Mouse (Mus musculus) cerebellum, adult 8-10 months (tissue): ENCODE results near the gene Phldb1.

ENCODE experiments used
- DNase-seq: peaks from one replicate; pipeline ENCODE4 v3.0.0; 2022

Phldb1 gene

GRCm38 (mm10) chr9:44708429-44708765 lies 26.6 kb downstream of the Phldb1 start:
- no peak for DNase-seq

DNA sequence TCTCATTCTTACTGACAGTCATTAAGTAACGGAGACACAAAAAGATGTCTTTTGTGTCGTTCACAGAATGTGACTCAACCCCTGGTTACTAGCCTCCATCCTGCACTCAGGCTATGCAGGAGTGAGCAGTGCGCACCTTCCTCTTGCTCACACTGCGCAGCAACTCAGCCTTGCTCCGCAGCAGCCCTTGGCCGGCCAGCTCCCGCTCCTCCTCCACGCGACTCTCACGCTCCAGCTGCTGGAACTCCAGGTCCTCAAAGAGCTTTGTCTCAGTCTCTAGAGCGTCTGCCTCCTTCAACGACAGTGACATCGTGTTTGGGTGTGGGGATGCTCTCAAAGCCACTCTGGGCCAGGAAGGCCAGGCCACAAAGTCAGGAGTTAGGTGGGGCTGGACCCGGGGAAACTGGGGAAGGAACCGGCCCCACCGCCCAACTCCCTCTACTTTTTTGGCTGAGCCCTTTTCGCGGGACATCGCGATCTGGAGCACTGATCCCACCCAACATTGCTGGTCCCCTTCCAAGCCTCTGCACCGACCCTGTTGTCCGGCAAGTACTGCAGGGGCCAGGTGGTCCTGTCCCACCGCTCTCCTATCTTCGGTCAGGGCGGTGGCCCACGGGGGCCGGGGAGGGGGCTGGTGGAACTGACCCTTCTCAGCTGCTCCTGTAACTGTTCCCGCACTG lies 27.1 kb downstream of the Phldb1 start:
- DNase-seq, result no peak

GRCm38 (mm10) chr9:44699730-44700129 lies 35.3 kb downstream of the Phldb1 start:
- no peak for DNase-seq

GRCm38 (mm10) chr9:44699196-44699595 lies 35.8 kb downstream of the Phldb1 start:
- no peak for DNase-seq

DNA sequence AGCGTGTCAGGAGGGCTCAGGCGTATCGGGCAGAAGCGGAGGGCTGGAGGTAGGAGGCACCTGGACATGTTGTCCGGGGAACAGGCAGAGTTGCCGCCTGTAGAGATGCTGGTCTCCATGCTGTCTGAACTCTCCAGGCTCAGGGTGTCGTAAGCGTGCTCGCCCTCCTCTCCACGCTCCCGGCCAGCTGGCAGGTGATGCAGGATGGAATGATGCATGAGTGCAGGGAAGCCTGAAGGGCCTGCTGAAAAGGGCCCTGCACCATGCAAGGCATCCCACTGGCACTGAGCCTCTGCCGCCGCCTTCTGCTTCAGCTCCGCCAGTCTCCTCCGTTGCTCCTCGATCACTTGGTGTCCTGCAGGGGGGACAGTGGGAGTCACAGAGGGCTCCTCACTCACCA lies 37.1 kb downstream of the Phldb1 start:
- DNase-seq, result no peak

- peak; percentile 58 for DNase-seq
These were observed 41.9 kb downstream of the Phldb1 start for GRCm38 (mm10) chr9:44693071-44693470.

DNA sequence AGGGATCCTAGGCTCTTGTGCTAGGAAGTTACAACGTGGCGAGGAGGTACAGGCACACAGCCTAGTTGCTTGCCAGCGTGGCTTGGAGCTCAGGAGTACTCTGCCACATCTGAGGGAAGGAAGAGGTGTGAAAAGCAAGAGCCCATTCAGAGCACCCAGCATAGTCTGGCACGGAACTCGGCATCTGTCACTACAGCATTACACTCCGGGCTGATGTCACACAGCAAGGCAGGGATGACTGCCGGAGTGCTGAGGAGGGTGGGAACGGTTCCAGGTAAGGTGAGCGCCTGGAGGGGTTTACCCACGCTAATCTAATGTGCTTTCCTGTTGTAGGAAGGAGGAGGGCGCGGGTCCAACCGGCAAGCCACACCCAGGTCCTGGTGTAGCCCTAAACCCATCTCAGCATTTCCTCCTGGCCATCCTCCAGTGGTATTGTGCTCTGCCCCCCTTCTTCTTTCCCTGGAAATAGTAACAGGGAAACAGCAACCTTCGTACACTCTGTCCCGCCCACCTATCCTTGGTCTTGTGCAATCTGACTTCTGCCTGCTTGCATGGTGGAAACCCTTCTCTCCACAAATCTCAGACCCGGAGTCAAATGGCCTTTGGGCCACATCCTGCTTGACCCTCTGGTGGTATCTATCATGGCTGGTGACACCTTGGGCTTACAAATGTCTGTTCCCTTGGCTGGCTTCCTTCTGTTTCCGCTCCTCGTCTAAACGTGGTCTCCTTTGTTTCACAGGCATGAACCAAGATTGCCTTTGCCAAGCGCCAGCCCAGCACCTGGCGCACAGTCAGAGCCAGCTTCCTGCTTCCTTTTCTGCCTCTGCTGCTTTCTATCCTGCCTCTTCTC lies 43.1 kb downstream of the Phldb1 start:
- DNase-seq, result peak; percentile 78

GRCm38 (mm10) chr9:44690641-44691040 lies 44.4 kb downstream of the Phldb1 start:
- no peak for DNase-seq

GRCm38 (mm10) chr9:44688013-44688412 lies 47.0 kb downstream of the Phldb1 start:
- no peak for DNase-seq

- no peak for DNase-seq
These were observed 48.4 kb downstream of the Phldb1 start for GRCm38 (mm10) chr9:44686638-44687037.

GRCm38 (mm10) chr9:44685346-44686330 lies 49.4 kb downstream of the Phldb1 start:
- DNase-seq, result peak; percentile 75

DNA sequence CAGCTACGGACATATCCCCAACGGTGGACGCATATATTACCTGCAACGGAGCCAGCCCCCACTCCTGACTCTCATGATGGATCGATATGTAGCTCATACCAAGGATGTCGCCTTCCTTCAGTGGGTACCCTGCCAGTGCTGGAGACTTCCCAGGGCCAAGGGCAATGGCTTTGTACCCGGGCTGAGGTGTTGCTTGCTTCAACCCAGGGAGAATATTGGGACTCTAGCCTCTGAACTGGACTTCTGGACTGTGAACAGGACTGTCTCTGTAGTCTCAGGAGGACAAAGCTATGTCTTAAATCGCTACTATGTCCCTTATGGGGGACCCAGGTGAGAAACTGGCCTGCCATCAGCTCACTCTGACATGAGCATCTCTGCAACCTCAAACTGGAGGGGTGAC lies 52.0 kb downstream of the Phldb1 start:
- DNase-seq, result no peak

DNA sequence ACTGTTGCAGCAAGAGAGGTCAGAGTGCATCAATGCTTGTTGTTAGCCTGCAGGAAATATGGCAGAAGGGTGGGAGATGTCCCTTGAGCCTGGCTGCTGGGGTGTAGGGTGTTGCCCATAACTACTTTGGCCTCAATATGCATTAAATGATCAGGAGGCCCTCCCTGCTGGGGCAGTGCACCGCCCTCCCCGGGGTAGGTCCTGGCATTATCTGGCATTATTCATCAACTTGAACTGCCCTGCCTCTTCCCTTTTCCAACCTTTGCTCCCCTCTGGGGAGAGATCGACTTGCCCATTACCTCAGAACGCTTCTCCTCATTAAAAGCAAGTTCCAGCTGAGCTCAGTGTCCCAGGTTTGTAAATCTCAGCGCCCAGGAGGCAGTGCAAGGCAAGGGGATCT lies 55.4 kb downstream of the Phldb1 start:
- DNase-seq, result no peak

DNA sequence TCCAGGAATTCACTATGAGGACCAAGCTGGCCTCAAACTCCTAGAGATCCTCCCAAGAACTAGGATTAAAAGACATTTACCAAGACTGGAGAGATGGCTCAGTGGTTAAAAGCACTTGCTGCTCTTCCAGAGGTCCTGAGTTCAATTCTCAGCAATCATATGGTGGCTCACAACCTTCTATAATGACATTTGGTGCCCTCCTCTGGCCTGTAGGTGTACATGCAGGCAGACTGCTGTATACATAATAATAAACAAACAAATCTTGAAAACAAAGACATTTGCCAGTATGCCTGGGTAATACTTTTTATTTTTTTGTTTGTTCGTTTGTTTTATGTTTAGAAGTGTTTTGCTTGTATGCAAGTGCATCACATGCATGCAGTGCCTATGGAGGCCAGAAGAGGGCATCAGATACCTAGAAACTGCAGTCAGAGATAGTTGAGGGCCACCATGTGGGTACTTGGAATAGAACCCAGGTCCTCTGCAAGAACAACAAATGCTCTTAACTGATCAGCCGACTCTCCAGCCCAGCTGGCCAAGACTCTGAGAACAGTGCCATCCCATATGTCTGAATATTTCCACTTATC lies 56.6 kb downstream of the Phldb1 start:
- DNase-seq, result no peak

DNA sequence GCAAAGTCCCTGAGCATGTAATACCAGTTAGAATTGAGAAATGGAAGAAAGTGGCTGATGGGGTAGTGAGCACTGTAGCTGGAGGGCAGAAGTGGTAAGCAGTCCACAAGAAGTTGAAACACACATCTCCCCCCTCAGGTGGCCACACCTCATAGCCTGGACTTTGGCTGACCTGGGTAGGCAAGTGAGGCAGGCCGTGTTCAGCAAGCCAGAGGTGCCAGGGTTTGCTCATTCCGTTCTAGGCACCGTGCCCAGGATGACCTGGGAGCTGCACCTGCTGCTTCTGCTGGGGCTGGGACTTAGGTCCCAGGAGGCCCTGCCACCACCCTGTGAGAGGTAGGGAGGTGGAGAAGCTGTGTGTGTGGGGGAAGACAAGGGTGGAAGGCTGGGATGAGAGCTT lies 62.0 kb downstream of the Phldb1 start, which contains the start of gene Treh:
TSS of gene Treh (plus strand) at position 229 of the 400 bp plus-strand sequence.
- no peak for DNase-seq

DNA sequence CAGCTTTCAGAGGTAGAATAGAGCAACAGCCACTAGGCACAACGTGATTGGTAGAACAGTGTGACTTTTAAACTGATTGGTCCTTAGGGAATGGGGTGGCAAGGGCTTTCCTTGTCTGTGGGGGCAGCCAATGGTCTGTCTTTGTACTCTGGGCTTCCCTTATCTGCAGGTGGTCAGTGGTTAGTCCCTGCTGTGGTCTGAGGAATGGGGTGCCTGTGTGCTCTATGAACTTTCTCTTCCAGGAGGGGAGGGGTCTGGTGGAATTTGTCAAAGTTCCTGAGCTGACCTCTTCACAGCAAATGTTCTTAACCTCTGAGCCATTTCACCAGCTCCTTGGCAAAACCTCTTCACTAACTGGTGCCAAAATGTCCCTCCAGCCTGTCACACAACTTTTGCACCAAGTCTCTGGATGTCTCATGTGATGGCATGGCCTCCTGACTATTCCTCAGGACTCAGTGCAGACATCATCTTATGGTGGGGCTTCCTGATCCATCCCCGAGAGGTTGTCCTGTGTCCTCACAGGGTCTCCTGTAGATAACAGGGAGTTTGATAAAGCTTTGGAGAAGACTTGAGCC lies 62.6 kb downstream of the Phldb1 start:
- no peak for DNase-seq

- DNase-seq, result no peak
These were observed 63.6 kb downstream of the Phldb1 start for GRCm38 (mm10) chr9:44671416-44671815.

- DNase-seq, result no peak
These were observed 71.3 kb downstream of the Phldb1 start for GRCm38 (mm10) chr9:44663706-44664105.

GRCm38 (mm10) chr9:44655098-44656066 lies 79.6 kb downstream of the Phldb1 start:
- DNase-seq, result peak; percentile 71

GRCm38 (mm10) chr9:44653896-44654295 lies 81.1 kb downstream of the Phldb1 start:
- DNase-seq, result no peak

- DNase-seq, result peak; percentile 62
These were observed 83.0 kb downstream of the Phldb1 start for GRCm38 (mm10) chr9:44652027-44652426.
